Mouse (Mus musculus): ENCODE measurements around the gene Reep6. TPM values are rescaled to one million over a fixed set of nuclear protein-coding genes. Genes with fewer than 3 reads are reported as not detected.

Gene Reep6
- polyA plus RNA-seq, 1 experiment: 17.6 TPM

GRCm38 (mm10) chr10:80288097-80288496 lies 41.7 kb upstream of the Reep6 start:
- TF ChIP-seq EP300 (IDR thresholded peaks at IDR 0.05; ENCODE audit: insufficient read depth, low read depth, low read length) (no peak), POLR2A (IDR thresholded peaks at IDR 0.05; ENCODE audit: insufficient read depth, low read length) (no peak), CTCF (IDR thresholded peaks at IDR 0.05; ENCODE audit: low read depth, low read length) (no peak)
- Histone ChIP-seq H3K36me3 (ENCODE audit: control insufficient read depth, insufficient read depth, low read length, poor library complexity, severe bottlenecking) (peaks cover 37% of the 10 kb centered on the region), H3K9ac (ENCODE audit: low read depth, poor library complexity, severe bottlenecking) (no peak overlapping the region), H3K27ac (ENCODE audit: insufficient read depth, low read length) (no peak overlapping the region), H3K27me3 (ENCODE audit: control insufficient read depth, insufficient read depth, low read length, poor library complexity, severe bottlenecking) (no peaks in the 10 kb centered on the region), H3K9me3 (replicated peaks; ENCODE audit: control insufficient read depth, insufficient read depth, low read length, poor library complexity, severe bottlenecking) (no peaks in the 10 kb centered on the region), H3K4me1 (ENCODE audit: control insufficient read depth, insufficient read depth, low read length) (no peaks in the 10 kb centered on the region), H3K4me3 (ENCODE audit: low read depth, low read length) (no peak overlapping the region)

DNA sequence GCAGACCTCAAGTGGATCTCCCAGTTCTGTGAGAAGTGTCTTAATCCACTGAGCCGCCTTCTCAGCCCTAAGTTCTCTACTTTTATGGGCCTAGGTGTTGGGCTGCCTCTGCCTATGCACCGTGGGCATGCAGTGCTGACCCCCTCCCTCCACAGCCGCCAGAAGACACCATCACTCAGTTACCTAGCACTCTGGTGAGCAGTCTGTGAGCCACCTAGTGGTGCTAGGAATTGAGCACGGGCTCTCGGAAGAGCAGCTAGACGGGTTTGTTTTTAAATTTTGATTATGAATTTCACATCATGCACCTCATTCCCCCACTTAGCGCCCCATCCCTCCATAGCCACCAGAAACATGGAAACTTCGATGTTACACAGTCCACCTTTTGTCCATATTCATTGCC lies 41.1 kb upstream of the Reep6 start:
- Histone ChIP-seq H3K4me1 (ENCODE audit: control insufficient read depth, insufficient read depth, low read length) (no peaks in the 10 kb centered on the region), H3K36me3 (ENCODE audit: control insufficient read depth, insufficient read depth, low read length, poor library complexity, severe bottlenecking) (peaks cover 39% of the 10 kb centered on the region), H3K9me3 (replicated peaks; ENCODE audit: control insufficient read depth, insufficient read depth, low read length, poor library complexity, severe bottlenecking) (no peaks in the 10 kb centered on the region), H3K9ac (ENCODE audit: low read depth, poor library complexity, severe bottlenecking) (no peak overlapping the region), H3K27ac (ENCODE audit: insufficient read depth, low read length) (no peak overlapping the region), H3K27me3 (ENCODE audit: control insufficient read depth, insufficient read depth, low read length, poor library complexity, severe bottlenecking) (no peaks in the 10 kb centered on the region), H3K4me3 (ENCODE audit: low read depth, low read length) (no peak overlapping the region)
- TF ChIP-seq POLR2A (IDR thresholded peaks at IDR 0.05; ENCODE audit: insufficient read depth, low read length): no peak
- TF ChIP-seq CTCF (IDR thresholded peaks at IDR 0.05; ENCODE audit: low read depth, low read length): peak; percentile 45
- no peak for TF ChIP-seq EP300 (IDR thresholded peaks at IDR 0.05; ENCODE audit: insufficient read depth, low read depth, low read length)

GRCm38 (mm10) chr10:80292251-80293146 lies 37.3 kb upstream of the Reep6 start, which contains the start of gene Rps15:
Gene Rps15 (plus strand): TSS chr10:80292453.
- H3K27ac ChIP-seq (ENCODE audit: insufficient read depth, low read length): peak within 1 kb of the TSS; percentile 35
- peak within 1 kb of the TSS; percentile 83 for H3K4me3 ChIP-seq (ENCODE audit: low read depth, low read length)
- peaks cover 1% of the 10 kb centered on the region for H3K4me1 ChIP-seq (ENCODE audit: control insufficient read depth, insufficient read depth, low read length)
- H3K9ac ChIP-seq (ENCODE audit: low read depth, poor library complexity, severe bottlenecking): peak within 1 kb of the TSS; percentile 84
- no peaks in the 10 kb centered on the region for H3K9me3 ChIP-seq (replicated peaks; ENCODE audit: control insufficient read depth, insufficient read depth, low read length, poor library complexity, severe bottlenecking)
- H3K27me3 ChIP-seq (ENCODE audit: control insufficient read depth, insufficient read depth, low read length, poor library complexity, severe bottlenecking): no peaks in the 10 kb centered on the region
- TF ChIP-seq CTCF (IDR thresholded peaks at IDR 0.05; ENCODE audit: low read depth, low read length) (peak; percentile 60), EP300 (IDR thresholded peaks at IDR 0.05; ENCODE audit: insufficient read depth, low read depth, low read length) (0 out of 2 replicates have a peak, but pooled peaks have one; percentile 8), POLR2A (IDR thresholded peaks at IDR 0.05; ENCODE audit: insufficient read depth, low read length) (peak; percentile 86)
- peaks cover 27% of the 10 kb centered on the region for H3K36me3 ChIP-seq (ENCODE audit: control insufficient read depth, insufficient read depth, low read length, poor library complexity, severe bottlenecking)

DNA sequence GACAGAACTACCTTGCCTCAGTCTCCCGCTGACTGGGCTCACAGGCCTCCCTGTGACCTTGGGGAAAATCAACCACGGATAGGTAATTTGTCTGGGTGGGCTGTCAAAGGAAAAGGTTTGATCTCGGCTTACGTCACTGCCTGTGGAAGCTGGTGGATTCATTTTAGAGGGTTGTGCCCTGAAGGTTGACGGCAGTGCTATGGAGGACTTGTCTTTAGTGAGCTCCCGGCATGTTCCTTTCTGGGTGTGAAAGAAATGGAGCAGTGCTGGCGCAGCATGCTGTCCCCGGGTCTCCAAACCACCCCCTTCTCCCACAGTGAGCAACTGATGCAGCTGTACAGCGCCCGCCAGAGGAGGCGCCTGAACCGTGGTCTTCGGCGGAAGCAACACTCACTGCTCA lies 36.4 kb upstream of the Reep6 start:
- Histone ChIP-seq H3K9me3 (replicated peaks; ENCODE audit: control insufficient read depth, insufficient read depth, low read length, poor library complexity, severe bottlenecking) (no peaks in the 10 kb centered on the region), H3K27ac (ENCODE audit: insufficient read depth, low read length) (peak overlapping the region; percentile 35), H3K4me1 (ENCODE audit: control insufficient read depth, insufficient read depth, low read length) (peaks cover 3% of the 10 kb centered on the region), H3K9ac (ENCODE audit: low read depth, poor library complexity, severe bottlenecking) (peak overlapping the region; percentile 84), H3K36me3 (ENCODE audit: control insufficient read depth, insufficient read depth, low read length, poor library complexity, severe bottlenecking) (peaks cover 25% of the 10 kb centered on the region), H3K27me3 (ENCODE audit: control insufficient read depth, insufficient read depth, low read length, poor library complexity, severe bottlenecking) (no peaks in the 10 kb centered on the region), H3K4me3 (ENCODE audit: low read depth, low read length) (peak overlapping the region; percentile 83)
- no peak for TF ChIP-seq CTCF (IDR thresholded peaks at IDR 0.05; ENCODE audit: low read depth, low read length)
- no peak for TF ChIP-seq EP300 (IDR thresholded peaks at IDR 0.05; ENCODE audit: insufficient read depth, low read depth, low read length)
- no peak for TF ChIP-seq POLR2A (IDR thresholded peaks at IDR 0.05; ENCODE audit: insufficient read depth, low read length)

DNA sequence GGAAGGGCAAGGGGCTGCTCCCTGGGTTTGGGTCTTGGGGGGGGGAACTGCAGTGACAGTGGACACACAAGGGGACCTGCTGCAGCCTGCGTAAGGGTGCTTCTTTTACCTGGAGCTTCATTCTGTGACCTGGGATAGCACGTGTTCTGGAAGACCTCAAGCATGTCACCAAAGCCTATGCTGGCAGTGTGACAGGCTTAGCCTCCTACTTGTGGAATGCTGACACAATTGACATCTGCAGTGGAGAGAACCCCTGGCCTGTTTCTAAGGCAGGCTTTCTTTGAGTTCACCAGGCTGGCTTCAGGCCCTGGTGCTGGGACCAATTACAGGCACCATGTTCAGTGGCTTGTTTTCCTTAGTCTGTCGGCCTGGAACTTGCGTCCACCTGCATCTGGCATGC lies 35.4 kb upstream of the Reep6 start:
- H3K9ac ChIP-seq (ENCODE audit: low read depth, poor library complexity, severe bottlenecking): no peak overlapping the region
- H3K4me1 ChIP-seq (ENCODE audit: control insufficient read depth, insufficient read depth, low read length): peaks cover 3% of the 10 kb centered on the region
- no peaks in the 10 kb centered on the region for H3K27me3 ChIP-seq (ENCODE audit: control insufficient read depth, insufficient read depth, low read length, poor library complexity, severe bottlenecking)
- no peak for TF ChIP-seq EP300 (IDR thresholded peaks at IDR 0.05; ENCODE audit: insufficient read depth, low read depth, low read length)
- no peak for TF ChIP-seq POLR2A (IDR thresholded peaks at IDR 0.05; ENCODE audit: insufficient read depth, low read length)
- TF ChIP-seq CTCF (IDR thresholded peaks at IDR 0.05; ENCODE audit: low read depth, low read length): no peak
- H3K27ac ChIP-seq (ENCODE audit: insufficient read depth, low read length): peak overlapping the region; percentile 48; the same call in 1 of the 2 replicates
- no peaks in the 10 kb centered on the region for H3K9me3 ChIP-seq (replicated peaks; ENCODE audit: control insufficient read depth, insufficient read depth, low read length, poor library complexity, severe bottlenecking)
- H3K4me3 ChIP-seq (ENCODE audit: low read depth, low read length): peak overlapping the region; percentile 83
- peaks cover 25% of the 10 kb centered on the region for H3K36me3 ChIP-seq (ENCODE audit: control insufficient read depth, insufficient read depth, low read length, poor library complexity, severe bottlenecking)

GRCm38 (mm10) chr10:80294788-80295303 lies 34.9 kb upstream of the Reep6 start:
- TF ChIP-seq POLR2A (IDR thresholded peaks at IDR 0.05; ENCODE audit: insufficient read depth, low read length): no peak
- no peak for TF ChIP-seq CTCF (IDR thresholded peaks at IDR 0.05; ENCODE audit: low read depth, low read length)
- TF ChIP-seq EP300 (IDR thresholded peaks at IDR 0.05; ENCODE audit: insufficient read depth, low read depth, low read length): no peak
- Histone ChIP-seq H3K4me3 (ENCODE audit: low read depth, low read length) (no peak overlapping the region), H3K4me1 (ENCODE audit: control insufficient read depth, insufficient read depth, low read length) (peaks cover 3% of the 10 kb centered on the region), H3K9me3 (replicated peaks; ENCODE audit: control insufficient read depth, insufficient read depth, low read length, poor library complexity, severe bottlenecking) (no peaks in the 10 kb centered on the region), H3K9ac (ENCODE audit: low read depth, poor library complexity, severe bottlenecking) (no peak overlapping the region), H3K27me3 (ENCODE audit: control insufficient read depth, insufficient read depth, low read length, poor library complexity, severe bottlenecking) (no peaks in the 10 kb centered on the region), H3K27ac (ENCODE audit: insufficient read depth, low read length) (peak overlapping the region; percentile 48; the same call in 1 of the 2 replicates), H3K36me3 (ENCODE audit: control insufficient read depth, insufficient read depth, low read length, poor library complexity, severe bottlenecking) (peaks cover 25% of the 10 kb centered on the region)
